Mouse (Mus musculus) midbrain, embryonic 16.5 days (tissue): ENCODE results near the gene Fcgr2b. TPM values are rescaled to one million over a fixed set of nuclear protein-coding genes. Genes with fewer than 3 reads are reported as not detected.
"Not testable (repeated sequence)": the region's sequence is repeated elsewhere in the genome, so short reads cannot be mapped to it uniquely, and the experiment has no call there.

Source experiments
- ATAC-seq: fragments of 200-750 bp; cut with Nextera tagmentation; 2 replicates; pipeline ENCODE4 v1.8.0; 2017; ENCODE audit warnings: moderate TSS enrichment
- H3K27ac ChIP-seq: fragments of 300-500 bp; sonication (generic); 2 replicates; pipeline ENCODE4 v1.5.1; 2014; ENCODE audit warnings: mild to moderate bottlenecking, low read length, mixed read lengths
- H3K27me3 ChIP-seq: fragments of 300-500 bp; sonication (generic); 2 replicates; pipeline ENCODE4 v1.6.1; 2014; ENCODE audit warnings: low read depth, low read length, mixed read lengths; ENCODE audit not compliant: control insufficient read depth, insufficient read depth
- H3K36me3 ChIP-seq: fragments of 300-500 bp; sonication (generic); 2 replicates; pipeline ENCODE4 v1.6.1; 2014; ENCODE audit warnings: mild to moderate bottlenecking, low read length, moderate library complexity, mixed read lengths; ENCODE audit not compliant: control insufficient read depth, insufficient read depth
- H3K4me1 ChIP-seq: fragments of 300-500 bp; sonication (generic); 2 replicates; pipeline ENCODE4 v1.6.1; 2014; ENCODE audit warnings: mild to moderate bottlenecking, low read length, mixed read lengths; ENCODE audit not compliant: control insufficient read depth, insufficient read depth
- H3K4me2 ChIP-seq: fragments of 300-500 bp; sonication (generic); 2 replicates; pipeline ENCODE4 v1.6.1; 2014; ENCODE audit warnings: mild to moderate bottlenecking, low read length, mixed read lengths
- H3K4me3 ChIP-seq: fragments of 300-500 bp; sonication (generic); 2 replicates; pipeline ENCODE4 v1.5.1; 2014; ENCODE audit warnings: low read depth, mild to moderate bottlenecking, low read length, moderate library complexity, mixed read lengths
- H3K9ac ChIP-seq: fragments of 300-500 bp; sonication (generic); 2 replicates; pipeline ENCODE4 v1.6.1; 2014; ENCODE audit warnings: low read depth, low read length, mixed read lengths
- H3K9me3 ChIP-seq: fragments of 300-500 bp; sonication (generic); replicated peaks from 2 replicates; pipeline ENCODE4 v1.6.1; 2014; ENCODE audit warnings: mild to moderate bottlenecking, low read length, mixed read lengths; ENCODE audit not compliant: control insufficient read depth, poor library complexity, severe bottlenecking
- WGBS: fragments of 180-500 bp; shearing (Covaris S2); extraction: QIAGEN DNeasy Blood & Tissue Kit; methylation state at CpG from one replicate; pipeline ENCODE4 v1.1.7; 2014; 5-methylcytosine and 5-hydroxymethylcytosine counted together
- polyA plus RNA-seq: library from polyadenylated mRNA; unstranded; fragments of >200 nt; fragmentation: Nextera tagmentation; extraction: Ambion mirVana; gene quantifications from 2 replicates; pipeline ENCODE4 v1.2.1, GENCODE M21; 2015

Fcgr2b gene
- polyA plus RNA-seq, 1 experiment from 2014 or later = 1.7 TPM

DNA sequence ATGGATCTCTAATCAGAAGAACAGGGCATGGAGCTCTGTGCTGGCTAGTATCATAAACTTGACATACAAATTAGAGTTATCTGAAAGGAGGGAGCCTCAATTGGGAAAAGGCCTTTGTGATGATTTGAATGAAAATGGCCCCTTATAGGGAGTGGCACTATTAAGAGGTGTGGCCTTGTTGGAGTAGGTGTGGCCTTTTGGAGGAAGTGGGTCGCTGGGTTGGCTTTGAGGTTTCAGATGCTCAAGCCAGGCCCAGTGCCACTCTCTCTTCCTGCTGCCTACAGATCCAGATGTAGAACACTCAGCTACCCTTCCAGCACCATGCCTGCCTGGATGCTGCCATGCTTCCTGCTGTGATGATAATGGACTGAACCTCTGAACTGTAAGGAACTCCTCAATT lies 7.8 kb downstream of the Fcgr2b start:
- no peaks in the 10 kb centered on the region for H3K36me3 ChIP-seq
- no peak overlapping the region for H3K9ac ChIP-seq
- no peak for ATAC-seq
- no peak overlapping the region for H3K4me2 ChIP-seq
- WGBS = 80% methylated on average over 1 of the region's 1 CpGs
- H3K27me3 ChIP-seq = no peaks in the 10 kb centered on the region
- H3K4me1 ChIP-seq = no peaks in the 10 kb centered on the region
- no peaks in the 10 kb centered on the region for H3K9me3 ChIP-seq
- H3K27ac ChIP-seq = no peak overlapping the region
- H3K4me3 ChIP-seq = no peak overlapping the region

DNA sequence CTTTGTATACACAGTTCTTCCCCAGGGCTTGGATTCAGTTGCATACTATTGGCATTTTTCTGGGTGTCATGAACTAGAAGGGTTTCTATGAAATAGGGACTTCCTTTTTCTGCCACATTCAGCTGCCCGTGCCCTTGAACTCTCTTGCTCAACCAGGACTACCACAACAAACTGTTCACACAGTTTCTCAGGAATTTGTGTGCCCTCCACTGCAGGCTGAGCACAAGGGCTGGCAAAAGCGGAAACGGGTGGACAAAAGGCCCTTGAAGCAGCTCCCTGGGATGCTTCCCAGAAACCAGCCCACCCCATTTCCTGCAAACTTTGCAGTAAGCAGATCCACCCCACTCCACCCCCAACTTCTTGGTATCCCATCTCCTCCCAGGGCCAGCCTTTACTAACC lies 8.8 kb downstream of the Fcgr2b start:
- WGBS = 77% methylated on average over 3 of the region's 3 CpGs
- H3K36me3 ChIP-seq = no peaks in the 10 kb centered on the region
- H3K9ac ChIP-seq = no peak overlapping the region
- no peak for ATAC-seq
- H3K4me3 ChIP-seq = no peak overlapping the region
- no peak overlapping the region for H3K4me2 ChIP-seq
- H3K4me1 ChIP-seq = no peaks in the 10 kb centered on the region
- H3K27me3 ChIP-seq = no peaks in the 10 kb centered on the region
- H3K27ac ChIP-seq = no peak overlapping the region
- no peaks in the 10 kb centered on the region for H3K9me3 ChIP-seq

DNA sequence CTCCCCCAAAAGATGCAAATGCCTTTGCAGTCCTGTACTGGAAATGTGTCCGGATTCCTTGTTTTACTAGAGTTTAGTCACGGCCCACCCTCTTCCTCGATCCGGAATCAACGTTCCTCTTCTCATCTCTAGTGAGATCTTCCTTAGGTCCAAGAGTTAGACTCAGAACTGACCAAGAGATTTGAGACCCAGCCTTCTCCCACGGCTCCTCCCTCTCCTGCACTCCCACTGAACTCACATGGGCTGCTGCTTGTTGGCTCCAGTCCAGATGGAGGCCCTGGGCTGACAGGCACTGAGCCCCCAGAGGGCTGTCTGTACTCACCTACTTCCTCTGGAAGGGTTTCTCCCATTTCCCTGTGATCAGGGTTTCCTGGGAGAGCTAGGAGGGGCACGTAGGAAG lies 13.3 kb downstream of the Fcgr2b start:
- no peaks in the 10 kb centered on the region for H3K36me3 ChIP-seq
- no peak overlapping the region for H3K4me3 ChIP-seq
- no peaks in the 10 kb centered on the region for H3K27me3 ChIP-seq
- no peak overlapping the region for H3K4me2 ChIP-seq
- no peaks in the 10 kb centered on the region for H3K9me3 ChIP-seq
- H3K27ac ChIP-seq = no peak overlapping the region
- 74% methylated on average over 7 of the region's 7 CpGs for WGBS
- H3K9ac ChIP-seq = no peak overlapping the region
- H3K4me1 ChIP-seq = no peaks in the 10 kb centered on the region
- no peak for ATAC-seq

- ATAC-seq = no peak
- no peaks in the 10 kb centered on the region for H3K9me3 ChIP-seq
These were observed 14.0 kb downstream of the Fcgr2b start for GRCm38 (mm10) chr1:170962301-170962700.

DNA sequence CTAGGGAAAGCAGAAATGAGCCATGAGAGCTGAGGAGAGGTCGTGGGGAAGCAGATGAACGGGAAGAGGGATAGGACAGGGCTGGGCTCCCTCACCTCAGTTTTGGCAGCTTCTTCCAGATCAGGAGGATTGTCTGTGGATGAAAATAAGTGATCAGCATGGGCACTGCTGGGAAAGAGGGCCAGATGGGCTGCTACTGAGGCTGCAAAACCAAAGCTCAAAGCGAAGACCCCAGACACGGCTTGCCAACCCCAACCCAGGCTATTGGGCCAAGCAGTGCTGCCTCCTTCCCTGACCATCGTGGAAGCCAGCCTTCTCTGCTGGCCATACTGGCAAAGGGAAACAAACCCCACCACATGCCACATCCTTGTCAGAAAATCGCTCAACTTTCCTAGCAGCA lies 15.2 kb downstream of the Fcgr2b start:
- Histone ChIP-seq H3K4me3 (no peak overlapping the region), H3K9me3 (no peaks in the 10 kb centered on the region), H3K4me2 (no peak overlapping the region), H3K36me3 (no peaks in the 10 kb centered on the region), H3K9ac (no peak overlapping the region), H3K4me1 (no peaks in the 10 kb centered on the region), H3K27ac (no peak overlapping the region), H3K27me3 (no peaks in the 10 kb centered on the region)
- WGBS = 86% methylated on average over 6 of the region's 6 CpGs
- ATAC-seq = no peak

More at GRCm38 (mm10) chr1:170962301-170962700, 14.0 kb downstream of the Fcgr2b start:
- no peak overlapping the region for H3K9ac ChIP-seq
- 90% methylated on average over 2 of the region's 2 CpGs for WGBS
- no peaks in the 10 kb centered on the region for H3K4me1 ChIP-seq
- H3K27ac ChIP-seq = no peak overlapping the region
- no peak overlapping the region for H3K4me3 ChIP-seq
- H3K27me3 ChIP-seq = no peaks in the 10 kb centered on the region
- H3K36me3 ChIP-seq = no peaks in the 10 kb centered on the region
- H3K4me2 ChIP-seq = no peak overlapping the region

DNA sequence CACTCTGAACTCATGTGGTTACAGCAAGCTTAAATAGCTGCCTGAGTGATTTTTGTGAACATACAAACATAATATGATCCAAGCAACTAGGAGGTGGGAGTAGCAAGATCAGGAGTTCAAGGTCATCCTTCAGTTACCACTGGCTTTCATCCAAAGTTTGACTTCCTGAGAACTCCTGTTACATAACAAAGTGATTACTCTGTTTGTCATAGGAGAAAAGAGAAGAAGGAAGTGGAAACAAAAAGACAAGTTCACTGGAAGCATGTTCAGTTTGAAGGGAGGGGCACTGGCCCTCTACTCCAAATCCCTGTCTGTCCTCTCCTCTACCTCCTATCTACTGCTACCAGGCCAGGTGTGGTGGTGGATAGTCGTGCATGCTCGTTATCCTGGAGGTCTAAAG lies 16.6 kb downstream of the Fcgr2b start:
- no peak overlapping the region for H3K27ac ChIP-seq
- no peaks in the 10 kb centered on the region for H3K27me3 ChIP-seq
- H3K4me1 ChIP-seq = no peaks in the 10 kb centered on the region
- no peak for ATAC-seq
- 76% methylated on average over 2 of the region's 2 CpGs for WGBS
- no peak overlapping the region for H3K9ac ChIP-seq
- no peak overlapping the region for H3K4me2 ChIP-seq
- no peaks in the 10 kb centered on the region for H3K9me3 ChIP-seq
- no peak overlapping the region for H3K4me3 ChIP-seq
- no peaks in the 10 kb centered on the region for H3K36me3 ChIP-seq

GRCm38 (mm10) chr1:170958225-170958624 lies 18.1 kb downstream of the Fcgr2b start:
- H3K36me3 ChIP-seq = no peaks in the 10 kb centered on the region
- 67% methylated on average over 3 of the region's 3 CpGs for WGBS
- no peak overlapping the region for H3K4me2 ChIP-seq
- H3K27ac ChIP-seq = no peak overlapping the region
- no peak overlapping the region for H3K9ac ChIP-seq
- no peaks in the 10 kb centered on the region for H3K9me3 ChIP-seq
- no peak overlapping the region for H3K4me3 ChIP-seq
- no peak for ATAC-seq
- H3K4me1 ChIP-seq = no peaks in the 10 kb centered on the region
- no peaks in the 10 kb centered on the region for H3K27me3 ChIP-seq

- whole genome bisulfite sequencing = 91% methylated on average over 2 of the region's 2 CpGs
- no peak overlapping the region for H3K9ac ChIP-seq
- no peaks in the 10 kb centered on the region for H3K9me3 ChIP-seq
- no peak overlapping the region for H3K4me3 ChIP-seq
- no peak for ATAC-seq
- H3K27me3 ChIP-seq = no peaks in the 10 kb centered on the region
- no peaks in the 10 kb centered on the region for H3K4me1 ChIP-seq
- no peaks in the 10 kb centered on the region for H3K36me3 ChIP-seq
- H3K4me2 ChIP-seq = no peak overlapping the region
- no peak overlapping the region for H3K27ac ChIP-seq
These were observed 23.2 kb downstream of the Fcgr2b start for GRCm38 (mm10) chr1:170953192-170953591.

DNA sequence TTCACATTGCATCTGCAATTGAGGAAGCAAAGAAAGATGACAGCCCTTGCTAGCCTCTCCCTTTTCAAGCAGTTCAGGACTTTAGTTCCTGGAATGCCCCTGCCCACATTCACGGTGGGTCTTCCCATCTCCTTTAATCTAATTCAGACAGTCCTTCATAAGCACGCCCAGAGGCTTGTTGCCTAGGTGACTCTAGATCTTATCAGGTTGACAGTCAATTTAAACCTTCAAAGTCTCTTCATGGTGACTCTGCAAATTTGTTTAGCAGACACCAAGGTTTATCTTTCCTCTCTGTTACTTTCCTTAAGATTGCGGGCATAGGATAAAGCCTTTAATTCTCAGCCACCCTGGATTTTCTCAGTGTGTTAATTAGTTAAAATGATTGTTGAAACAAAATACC lies 25.6 kb downstream of the Fcgr2b start:
- H3K4me3 ChIP-seq = no peak overlapping the region
- 62% methylated on average over 3 of the region's 3 CpGs for WGBS
- no peaks in the 10 kb centered on the region for H3K4me1 ChIP-seq
- no peaks in the 10 kb centered on the region for H3K36me3 ChIP-seq
- H3K9me3 ChIP-seq = peaks cover 3% of the 10 kb centered on the region; the same call in 1 of the 2 replicates
- H3K27ac ChIP-seq = no peak overlapping the region
- H3K4me2 ChIP-seq = no peak overlapping the region
- no peak for ATAC-seq
- no peaks in the 10 kb centered on the region for H3K27me3 ChIP-seq
- H3K9ac ChIP-seq = no peak overlapping the region

DNA sequence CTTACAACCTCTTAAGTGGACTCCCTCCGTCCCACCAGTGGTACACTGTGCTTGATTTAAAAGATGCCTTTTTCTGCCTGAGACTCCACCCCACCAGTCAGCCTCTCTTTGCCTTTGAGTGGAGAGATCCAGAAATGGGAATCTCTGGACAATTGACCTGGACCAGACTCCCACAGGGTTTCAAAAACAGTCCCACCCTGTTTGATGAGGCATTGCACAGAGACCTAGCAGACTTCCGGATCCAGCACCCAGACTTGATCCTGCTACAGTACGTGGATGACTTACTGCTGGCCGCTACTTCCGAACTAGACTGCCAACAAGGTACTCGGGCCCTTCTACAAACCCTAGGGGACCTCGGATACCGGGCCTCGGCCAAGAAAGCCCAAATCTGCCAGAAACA lies 31.4 kb downstream of the Fcgr2b start:
- not testable (repeated sequence) for H3K4me2 ChIP-seq, ATAC-seq, H3K4me3 ChIP-seq, H3K27me3 ChIP-seq, H3K36me3 ChIP-seq, H3K4me1 ChIP-seq, H3K9ac ChIP-seq, H3K27ac ChIP-seq, H3K9me3 ChIP-seq
- 100% methylated on average over 2 of the region's 9 CpGs for WGBS
